Mouse (Mus musculus): ENCODE results near the gene Tbc1d1.

GRCm38 (mm10) chr5:64341671-64342070 lies 185.6 kb downstream of the Tbc1d1 start:
- TF ChIP-seq JUND (conservative IDR thresholded peaks at IDR 0.05; ENCODE audit: low read depth, low read length) (no peak), CTCF (conservative IDR thresholded peaks at IDR 0.05 in 1 of 2, IDR thresholded peaks at IDR 0.05 in 1 of 2; ENCODE audit: low read depth in 2 of 2, low read length in 2 of 2) (no peak), NRF1 (IDR thresholded peaks at IDR 0.05; ENCODE audit: low read depth, low read length) (no peak), USF1 (IDR thresholded peaks at IDR 0.05; ENCODE audit: low read depth, low read length) (no peak), USF2 (conservative IDR thresholded peaks at IDR 0.05; ENCODE audit: low read depth, low read length) (no peak)
